Mouse (Mus musculus): ENCODE measurements around the gene B4galt3. TPM values are rescaled to one million over a fixed set of nuclear protein-coding genes. Genes with fewer than 3 reads are reported as not detected.

The B4galt3 gene
- total and polyA plus RNA-seq, 3 experiments, result 16.8 to 33.1 TPM; not detected in 1

- TF ChIP-seq USF1 (IDR thresholded peaks at IDR 0.05; ENCODE audit: low read depth, low read length) (no peak), BHLHE40 (IDR thresholded peaks at IDR 0.05; ENCODE audit: borderline replicate concordance, low read depth, low read length) (no peak), POLR2AphosphoS5 (IDR thresholded peaks at IDR 0.05; ENCODE audit: borderline replicate concordance, low read depth, low read length) (no peak), ZC3H11A (IDR thresholded peaks at IDR 0.05; ENCODE audit: low read depth, low read length) (no peak), E2F4 (IDR thresholded peaks at IDR 0.05; ENCODE audit: borderline replicate concordance, low read depth, low read length) (no peak), TCF12 (IDR thresholded peaks at IDR 0.05; ENCODE audit: low read depth, low read length) (no peak), ZMIZ1 (IDR thresholded peaks at IDR 0.05; ENCODE audit: low read depth, low read length) (no peak), TBP (IDR thresholded peaks at IDR 0.05; ENCODE audit: low read depth, low read length) (no peak), GABPA (IDR thresholded peaks at IDR 0.05; ENCODE audit: low read depth, low read length) (no peak), JUND (IDR thresholded peaks at IDR 0.05; ENCODE audit: low read depth, low read length) (no peak)
- H3K79me2 ChIP-seq (ENCODE audit: control insufficient read depth, insufficient read depth, low read length, poor library complexity), result no peaks in the 10 kb centered on the region; the same call in 1 of the 2 replicates
- H3K27me3 ChIP-seq (ENCODE audit: control insufficient read depth in 1 of 2, insufficient read depth in 2 of 2, low read length in 2 of 2), result no peaks in the 10 kb centered on the region
- H3K36me3 ChIP-seq (ENCODE audit: control insufficient read depth in 1 of 2, insufficient read depth in 2 of 2, low read length in 2 of 2), result peaks cover 0 to 29% of the 10 kb centered on the region in 2 experiments; a peak in 2 of 4 replicates
- no peak for DNase-seq (ENCODE audit: low read depth, low spot score)
- H3K9me3 ChIP-seq (replicated peaks; ENCODE audit: insufficient read depth, low read length), result no peaks in the 10 kb centered on the region
- peak overlapping the region; percentile 73 to 89 for H3K4me3 ChIP-seq (ENCODE audit: control insufficient read depth in 1 of 2, insufficient read depth in 1 of 2, low read depth in 2 of 2, low read length in 2 of 2)
- peak overlapping the region; percentile 53 for H3K27ac ChIP-seq (ENCODE audit: control insufficient read depth, low read depth, low read length)
- peaks cover 17 to 30% of the 10 kb centered on the region in 2 experiments for H3K4me1 ChIP-seq (ENCODE audit: control insufficient read depth in 1 of 2, insufficient read depth in 2 of 2, low read length in 2 of 2)
- peak overlapping the region; percentile 67 for H3K9ac ChIP-seq (ENCODE audit: control insufficient read depth, low read depth, low read length, poor library complexity, severe bottlenecking)
Measured at GRCm38 (mm10) chr1:171270573-171270900, 409 bp downstream of the B4galt3 start.

GRCm38 (mm10) chr1:171271196-171271595 lies 1.1 kb downstream of the B4galt3 start:
- H3K36me3 ChIP-seq (ENCODE audit: control insufficient read depth in 1 of 2, insufficient read depth in 2 of 2, low read length in 2 of 2), result peaks cover under 1 to 26% of the 10 kb centered on the region in 2 experiments; a peak in 3 of 4 replicates
- DNase-seq (ENCODE audit: low read depth, low spot score), result peak; percentile 64
- no peaks in the 10 kb centered on the region for H3K9me3 ChIP-seq (replicated peaks; ENCODE audit: insufficient read depth, low read length)
- H3K9ac ChIP-seq (ENCODE audit: control insufficient read depth, low read depth, low read length, poor library complexity, severe bottlenecking), result peak overlapping the region; percentile 67
- peaks cover 17 to 26% of the 10 kb centered on the region in 2 experiments for H3K4me1 ChIP-seq (ENCODE audit: control insufficient read depth in 1 of 2, insufficient read depth in 2 of 2, low read length in 2 of 2)
- H3K27ac ChIP-seq (ENCODE audit: control insufficient read depth, low read depth, low read length), result peak overlapping the region; percentile 53
- no peaks in the 10 kb centered on the region for H3K27me3 ChIP-seq (ENCODE audit: control insufficient read depth in 1 of 2, insufficient read depth in 2 of 2, low read length in 2 of 2)
- TF ChIP-seq NRF1 (IDR thresholded peaks at IDR 0.05; ENCODE audit: insufficient read depth, low read depth, low read length, poor library complexity, severe bottlenecking), result no peak
- TF ChIP-seq GATA1 (IDR thresholded peaks at IDR 0.05; ENCODE audit: low read depth, low read length), result peak; percentile 50
- no peak for TF ChIP-seq POLR2AphosphoS2 (IDR thresholded peaks at IDR 0.05; ENCODE audit: low read length)
- no peak for TF ChIP-seq ELF1 (IDR thresholded peaks at IDR 0.05; ENCODE audit: low read depth, low read length)
- 0 out of 2 replicates have a peak, but pooled peaks have one; percentile 19 for TF ChIP-seq ETS1 (IDR thresholded peaks at IDR 0.05; ENCODE audit: low read depth, low read length)
- TF ChIP-seq CTCF (IDR thresholded peaks at IDR 0.05 in 2 of 3, conservative IDR thresholded peaks at IDR 0.05 in 1 of 3; ENCODE audit: control insufficient read depth in 1 of 3, insufficient read depth in 1 of 3, low read depth in 2 of 3, low read length in 3 of 3, poor library complexity in 1 of 3, severe bottlenecking in 1 of 3), result no peak
- TF ChIP-seq TAL1 (IDR thresholded peaks at IDR 0.05; ENCODE audit: low read length), result 0 out of 2 replicates have a peak, but pooled peaks have one; percentile 27
- no peak for TF ChIP-seq MAX (IDR thresholded peaks at IDR 0.05; ENCODE audit: low read length)
- no peaks in the 10 kb centered on the region; the same call in 1 of the 2 replicates for H3K79me2 ChIP-seq (ENCODE audit: control insufficient read depth, insufficient read depth, low read length, poor library complexity)
- H3K4me3 ChIP-seq (ENCODE audit: control insufficient read depth in 1 of 2, insufficient read depth in 1 of 2, low read depth in 2 of 2, low read length in 2 of 2), result peak overlapping the region; percentile 73 to 89
